Mouse (Mus musculus): ENCODE measurements around the gene Scnn1a. TPM values are rescaled to one million over a fixed set of nuclear protein-coding genes. Genes with fewer than 3 reads are reported as not detected.
A peak's percentile ranks its signal among the peaks of the same experiment; 100 is the strongest.

Gene Scnn1a
- polyA plus RNA-seq, 1 experiment from 2014 or later, result 1.1 TPM

DNA sequence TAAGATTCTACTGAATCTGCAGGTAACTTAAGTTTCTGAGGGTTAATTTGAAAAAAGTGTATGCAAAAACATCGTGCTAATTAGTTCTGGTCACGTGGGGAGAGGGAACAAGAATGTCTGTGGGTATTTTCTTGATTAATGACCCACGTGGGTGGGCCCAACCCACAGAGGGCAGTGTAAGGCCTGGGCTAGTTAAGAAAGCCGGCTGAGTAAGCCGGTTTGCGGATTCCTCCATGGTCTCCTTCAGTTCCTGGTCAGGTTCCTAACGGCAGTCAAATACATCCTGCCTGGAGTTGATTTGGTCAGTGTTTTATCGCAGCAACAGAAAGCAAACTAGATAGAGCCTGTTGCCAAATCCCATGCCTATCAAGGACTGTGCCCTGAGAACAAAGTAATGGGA is 36.2 kb upstream of the Scnn1a start:
- 62% methylated on average over 8 of the region's 8 CpGs for WGBS (ENCODE audit: insufficient replicate concordance)
- H3K27me3 ChIP-seq (ENCODE audit: insufficient read depth, low read length), result no peaks in the 10 kb centered on the region
- TF ChIP-seq EP300 (IDR thresholded peaks at IDR 0.05; ENCODE audit: low read depth) (no peak), CTCF (IDR thresholded peaks at IDR 0.05; ENCODE audit: low read depth) (peak; percentile 11; the same call in 1 of the 2 replicates)
- no peaks in the 10 kb centered on the region for H3K36me3 ChIP-seq (replicated peaks; ENCODE audit: insufficient read depth, low read length)
- H3K27ac ChIP-seq (ENCODE audit: low read depth), result no peak overlapping the region
- no peak overlapping the region for H3K4me3 ChIP-seq (ENCODE audit: low read depth, low read length)
- no peaks in the 10 kb centered on the region for H3K9me3 ChIP-seq (ENCODE audit: low read length)
- no peak overlapping the region for H3K4me2 ChIP-seq (ENCODE audit: low read depth, low read length)
- no peak for DNase-seq
- no peaks in the 10 kb centered on the region for H3K4me1 ChIP-seq (ENCODE audit: insufficient read depth)
- H3K9ac ChIP-seq (replicated peaks), result no peak overlapping the region
- ATAC-seq, result no peak

- TF ChIP-seq EP300 (IDR thresholded peaks at IDR 0.05; ENCODE audit: low read depth) (no peak), CTCF (IDR thresholded peaks at IDR 0.05; ENCODE audit: low read depth) (0 out of 2 replicates have a peak, but pooled peaks have one; percentile 4)
- no peak for DNase-seq
- 83% methylated on average over 7 of the region's 7 CpGs for WGBS (ENCODE audit: insufficient replicate concordance)
- no peak for ATAC-seq
- no peak overlapping the region for H3K9ac ChIP-seq (replicated peaks)
- H3K9me3 ChIP-seq (ENCODE audit: low read length), result no peaks in the 10 kb centered on the region
- no peak overlapping the region for H3K27ac ChIP-seq (ENCODE audit: low read depth)
- H3K4me2 ChIP-seq (ENCODE audit: low read depth, low read length), result no peak overlapping the region
- H3K27me3 ChIP-seq (ENCODE audit: insufficient read depth, low read length), result no peaks in the 10 kb centered on the region
- no peaks in the 10 kb centered on the region for H3K36me3 ChIP-seq (replicated peaks; ENCODE audit: insufficient read depth, low read length)
- H3K4me3 ChIP-seq (ENCODE audit: low read depth, low read length), result no peak overlapping the region
- H3K4me1 ChIP-seq (ENCODE audit: insufficient read depth), result no peaks in the 10 kb centered on the region
These were observed 35.7 kb upstream of the Scnn1a start for GRCm38 (mm10) chr6:125284751-125285150.

DNA sequence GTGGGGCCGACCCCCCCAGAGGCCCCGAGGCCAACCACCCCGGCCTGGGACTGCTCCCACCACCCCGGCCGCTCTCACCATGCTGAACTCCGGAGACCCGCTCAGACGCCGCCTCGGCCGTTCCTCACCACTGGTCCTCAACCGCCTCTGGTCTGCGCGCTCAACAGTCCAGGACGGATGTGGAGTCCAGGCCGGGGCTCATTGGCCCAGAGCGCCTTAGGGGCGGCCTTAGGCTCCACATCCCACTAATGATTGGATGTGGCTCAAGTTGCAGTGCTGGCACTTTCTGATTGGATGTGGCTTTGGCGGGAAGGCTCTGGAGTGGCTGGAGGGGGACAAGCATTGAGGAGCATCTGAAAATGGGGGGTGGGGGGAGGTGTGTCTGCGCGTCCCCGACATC is 34.6 kb upstream of the Scnn1a start, which contains the start of gene Tuba3a:
Gene Tuba3a (minus strand): TSS at position 153 of the 400 bp plus-strand sequence.
- Histone ChIP-seq H3K4me2 (ENCODE audit: low read depth, low read length) (no peak within 1 kb of the TSS), H3K27me3 (ENCODE audit: insufficient read depth, low read length) (no peaks in the 10 kb centered on the region), H3K9ac (replicated peaks) (no peak within 1 kb of the TSS), H3K36me3 (replicated peaks; ENCODE audit: insufficient read depth, low read length) (no peaks in the 10 kb centered on the region), H3K27ac (ENCODE audit: low read depth) (no peak within 1 kb of the TSS), H3K9me3 (ENCODE audit: low read length) (no peaks in the 10 kb centered on the region), H3K4me3 (ENCODE audit: low read depth, low read length) (no peak within 1 kb of the TSS), H3K4me1 (ENCODE audit: insufficient read depth) (no peaks in the 10 kb centered on the region)
- DNase-seq (no peak), ATAC-seq (no peak)
- WGBS (ENCODE audit: insufficient replicate concordance), result 92% methylated on average over 22 of the region's 22 CpGs
- no peak for TF ChIP-seq EP300 (IDR thresholded peaks at IDR 0.05; ENCODE audit: low read depth)
- no peak for TF ChIP-seq CTCF (IDR thresholded peaks at IDR 0.05; ENCODE audit: low read depth)

GRCm38 (mm10) chr6:125286944-125287343 is 33.5 kb upstream of the Scnn1a start:
- WGBS (ENCODE audit: insufficient replicate concordance), result 78% methylated on average over 4 of the region's 4 CpGs
- Histone ChIP-seq H3K27me3 (ENCODE audit: insufficient read depth, low read length) (no peaks in the 10 kb centered on the region), H3K4me3 (ENCODE audit: low read depth, low read length) (no peak overlapping the region), H3K4me1 (ENCODE audit: insufficient read depth) (no peaks in the 10 kb centered on the region), H3K4me2 (ENCODE audit: low read depth, low read length) (no peak overlapping the region), H3K9me3 (ENCODE audit: low read length) (no peaks in the 10 kb centered on the region), H3K9ac (replicated peaks) (no peak overlapping the region), H3K27ac (ENCODE audit: low read depth) (no peak overlapping the region), H3K36me3 (replicated peaks; ENCODE audit: insufficient read depth, low read length) (no peaks in the 10 kb centered on the region)
- TF ChIP-seq CTCF (IDR thresholded peaks at IDR 0.05; ENCODE audit: low read depth) (no peak), EP300 (IDR thresholded peaks at IDR 0.05; ENCODE audit: low read depth) (no peak)
- ATAC-seq (no peak), DNase-seq (no peak)

DNA sequence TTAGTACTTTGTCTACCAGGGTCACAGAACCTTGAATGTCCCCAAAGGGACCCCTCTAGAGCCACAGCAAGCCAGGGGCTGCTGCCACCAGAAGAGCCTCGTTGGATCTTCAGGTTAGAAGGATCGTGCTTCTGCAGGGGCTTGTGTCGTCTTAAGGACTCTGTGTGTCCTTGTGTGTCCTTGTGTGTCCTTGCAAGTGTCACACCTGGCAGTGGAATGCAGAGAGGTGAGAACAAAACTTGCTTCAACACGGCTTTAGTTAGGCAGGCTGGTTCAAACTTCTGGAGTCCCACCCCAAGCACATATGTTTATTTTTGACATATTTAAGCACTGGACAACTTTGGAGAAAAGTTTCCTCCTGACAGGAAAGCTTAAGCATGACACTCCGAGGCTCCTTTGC is 31.7 kb upstream of the Scnn1a start:
- no peaks in the 10 kb centered on the region for H3K36me3 ChIP-seq (replicated peaks; ENCODE audit: insufficient read depth, low read length)
- no peak overlapping the region for H3K4me3 ChIP-seq (ENCODE audit: low read depth, low read length)
- no peaks in the 10 kb centered on the region for H3K9me3 ChIP-seq (ENCODE audit: low read length)
- WGBS (ENCODE audit: insufficient replicate concordance), result 61% methylated on average over 5 of the region's 5 CpGs
- no peak for DNase-seq
- no peaks in the 10 kb centered on the region for H3K27me3 ChIP-seq (ENCODE audit: insufficient read depth, low read length)
- no peak overlapping the region for H3K4me2 ChIP-seq (ENCODE audit: low read depth, low read length)
- TF ChIP-seq CTCF (IDR thresholded peaks at IDR 0.05; ENCODE audit: low read depth) (no peak), EP300 (IDR thresholded peaks at IDR 0.05; ENCODE audit: low read depth) (no peak)
- ATAC-seq, result no peak
- H3K9ac ChIP-seq (replicated peaks), result no peak overlapping the region
- H3K4me1 ChIP-seq (ENCODE audit: insufficient read depth), result no peaks in the 10 kb centered on the region
- H3K27ac ChIP-seq (ENCODE audit: low read depth), result no peak overlapping the region

DNA sequence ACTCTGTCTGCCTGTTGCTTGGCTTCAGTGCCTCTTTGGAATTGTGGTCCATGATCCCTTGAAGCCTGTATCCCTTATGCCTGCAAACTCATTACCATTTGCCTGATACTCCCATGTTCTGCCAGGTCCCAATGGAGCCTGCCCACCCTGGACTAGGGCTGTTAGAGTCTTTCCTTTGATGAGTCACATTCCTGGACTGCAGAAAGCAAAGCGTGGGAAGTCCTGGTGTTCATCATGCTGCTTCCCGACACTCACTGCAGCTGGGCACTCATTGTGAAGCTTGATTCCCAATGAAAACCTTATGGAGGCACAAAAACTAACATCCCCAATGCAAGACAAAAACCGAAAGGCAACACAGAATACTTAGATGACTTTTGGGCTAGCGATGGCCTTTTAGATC is 29.1 kb upstream of the Scnn1a start:
- 71% methylated on average over 4 of the region's 4 CpGs for WGBS (ENCODE audit: insufficient replicate concordance)
- no peak for TF ChIP-seq EP300 (IDR thresholded peaks at IDR 0.05; ENCODE audit: low read depth)
- no peak for TF ChIP-seq CTCF (IDR thresholded peaks at IDR 0.05; ENCODE audit: low read depth)
- H3K4me2 ChIP-seq (ENCODE audit: low read depth, low read length), result no peak overlapping the region

DNA sequence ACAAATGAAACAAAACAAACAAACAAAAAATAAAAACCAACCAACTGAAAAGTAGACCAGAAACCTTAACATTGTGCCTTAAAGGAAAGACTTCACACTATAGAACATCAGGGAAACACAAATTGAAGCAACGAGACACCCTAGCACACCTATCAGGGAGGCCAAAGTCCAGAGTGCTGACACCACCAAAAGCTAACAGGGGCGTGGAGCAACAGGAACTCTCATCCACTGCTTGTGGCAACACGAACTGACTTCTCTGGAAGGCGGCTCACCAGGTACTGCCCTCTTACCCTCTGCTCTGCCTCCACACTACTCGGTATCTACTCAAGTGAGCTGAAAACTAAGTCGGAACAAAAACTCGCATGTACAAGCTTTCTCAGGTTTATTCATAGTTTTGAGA is 28.2 kb upstream of the Scnn1a start:
- H3K9me3 ChIP-seq (ENCODE audit: low read length), result no peaks in the 10 kb centered on the region
- H3K27me3 ChIP-seq (ENCODE audit: insufficient read depth, low read length), result no peaks in the 10 kb centered on the region
- 67% methylated on average over 7 of the region's 7 CpGs for WGBS (ENCODE audit: insufficient replicate concordance)
- peak; percentile 83 for ATAC-seq
- no peak overlapping the region for H3K4me2 ChIP-seq (ENCODE audit: low read depth, low read length)
- TF ChIP-seq CTCF (IDR thresholded peaks at IDR 0.05; ENCODE audit: low read depth), result no peak
- no peak overlapping the region for H3K9ac ChIP-seq (replicated peaks)
- H3K4me3 ChIP-seq (ENCODE audit: low read depth, low read length), result no peak overlapping the region
- H3K4me1 ChIP-seq (ENCODE audit: insufficient read depth), result no peaks in the 10 kb centered on the region
- peak overlapping the region; percentile 41; the same call in 1 of the 2 replicates for H3K27ac ChIP-seq (ENCODE audit: low read depth)
- H3K36me3 ChIP-seq (replicated peaks; ENCODE audit: insufficient read depth, low read length), result no peaks in the 10 kb centered on the region
- DNase-seq, result no peak

More for the DNA sequence above, 29.1 kb upstream of the Scnn1a start:
- Histone ChIP-seq H3K27ac (ENCODE audit: low read depth) (no peak overlapping the region), H3K4me3 (ENCODE audit: low read depth, low read length) (no peak overlapping the region), H3K4me1 (ENCODE audit: insufficient read depth) (no peaks in the 10 kb centered on the region), H3K36me3 (replicated peaks; ENCODE audit: insufficient read depth, low read length) (no peaks in the 10 kb centered on the region), H3K9me3 (ENCODE audit: low read length) (no peaks in the 10 kb centered on the region), H3K9ac (replicated peaks) (no peak overlapping the region), H3K27me3 (ENCODE audit: insufficient read depth, low read length) (no peaks in the 10 kb centered on the region)
- ATAC-seq, result no peak
- DNase-seq, result no peak

Measured in liver, postnatal 0 days (tissue).